Mouse (Mus musculus) kidney, adult 2 months (tissue): ENCODE data around the gene Fnbp1l. TPM values are rescaled to one million over a fixed set of nuclear protein-coding genes. Genes with fewer than 3 reads are reported as not detected.

Source experiments
- DNase-seq: peaks from one replicate; pipeline ENCODE4 v3.0.0; 2021
- H3K27ac ChIP-seq: fragments of 200-500 bp; 2 replicates; pipeline ENCODE4 v1.5.1; 2012; ENCODE audit warnings: low read depth, low read length, control low read depth, inconsistent platforms; ENCODE audit not compliant: insufficient read depth
- H3K27me3 ChIP-seq: fragments of 200-500 bp; replicated peaks from 2 replicates; pipeline ENCODE4 v1.6.1; 2012; ENCODE audit warnings: mild to moderate bottlenecking, moderate library complexity, low read length, inconsistent platforms; ENCODE audit not compliant: control insufficient read depth, insufficient read depth
- H3K36me3 ChIP-seq: fragments of 200-500 bp; 2 replicates; pipeline ENCODE4 v1.6.1; 2012; ENCODE audit warnings: mild to moderate bottlenecking, moderate library complexity, low read length, inconsistent platforms; ENCODE audit not compliant: control insufficient read depth, insufficient read depth
- H3K4me1 ChIP-seq: fragments of 200-500 bp; 2 replicates; pipeline ENCODE4 v1.6.1; 2011; ENCODE audit warnings: low read length; ENCODE audit not compliant: control insufficient read depth, insufficient read depth
- H3K4me3 ChIP-seq: fragments of 200-500 bp; 2 replicates; pipeline ENCODE4 v1.5.1; 2011; ENCODE audit warnings: mild to moderate bottlenecking, low read depth, low read length, control low read depth; ENCODE audit not compliant: insufficient read depth
- CTCF ChIP-seq: fragments of 200-500 bp; conservative IDR thresholded peaks from 2 replicates; pipeline ENCODE4 v1.5.1; 2011; ENCODE audit warnings: low read depth, mild to moderate bottlenecking, control low read depth, low read length, moderate library complexity, mixed read lengths; ENCODE audit not compliant: insufficient read depth, insufficient read length
- POLR2A ChIP-seq: fragments of 200-500 bp; IDR thresholded peaks from one replicate; pipeline ENCODE4 v1.6.1; 2011; ENCODE audit warnings: low read depth, low read length, control low read depth
- WGBS: fragments of 180-500 bp; shearing (Covaris S2); methylation state at CpG from one replicate; pipeline ENCODE4 v1.1.7; 2018; 5-methylcytosine and 5-hydroxymethylcytosine counted together
- polyA plus RNA-seq: library from polyadenylated mRNA; depleted of rRNA; stranded (reverse); fragments of >200 nt; gene quantifications from 2 replicates; pipeline ENCODE4 v1.2.3, GENCODE M21; 2012

Fnbp1l gene
- polyA plus RNA-seq, 1 experiment, result 23.0 TPM

- Histone ChIP-seq H3K27me3 (no peaks in the 10 kb centered on the region), H3K4me1 (peaks cover 3% of the 10 kb centered on the region; the same call in 1 of the 2 replicates), H3K27ac (no peak overlapping the region), H3K4me3 (no peak overlapping the region), H3K36me3 (no peaks in the 10 kb centered on the region)
- no peak for DNase-seq
- 63% methylated on average over 10 of the region's 10 CpGs for WGBS
- TF ChIP-seq POLR2A, result no peak
- no peak for TF ChIP-seq CTCF
These were observed 13.3 kb downstream of the Fnbp1l start for GRCm38 (mm10) chr3:122606105-122606801.

GRCm38 (mm10) chr3:122603229-122603628, 16.3 kb downstream of the Fnbp1l start:
- H3K4me1 ChIP-seq, result peaks cover 10% of the 10 kb centered on the region; the same call in 1 of the 2 replicates
- no peak overlapping the region for H3K4me3 ChIP-seq
- no peak overlapping the region for H3K27ac ChIP-seq
- no peaks in the 10 kb centered on the region for H3K36me3 ChIP-seq
- TF ChIP-seq CTCF (no peak), POLR2A (no peak)
- no peaks in the 10 kb centered on the region for H3K27me3 ChIP-seq
- DNase-seq, result peak; percentile 63
- WGBS, result 61% methylated on average over 4 of the region's 4 CpGs

- H3K4me3 ChIP-seq, result no peak overlapping the region
- DNase-seq, result peak; percentile 46
- 98% methylated on average over 1 of the region's 1 CpGs for WGBS
- H3K27me3 ChIP-seq, result no peaks in the 10 kb centered on the region
- no peaks in the 10 kb centered on the region for H3K36me3 ChIP-seq
- H3K4me1 ChIP-seq, result peaks cover 10% of the 10 kb centered on the region; the same call in 1 of the 2 replicates
- no peak overlapping the region for H3K27ac ChIP-seq
- no peak for TF ChIP-seq CTCF
- no peak for TF ChIP-seq POLR2A
These were observed 17.1 kb downstream of the Fnbp1l start for GRCm38 (mm10) chr3:122602370-122602769.

- no peak for DNase-seq
- TF ChIP-seq POLR2A (no peak), CTCF (no peak)
- peaks cover 7% of the 10 kb centered on the region; the same call in 1 of the 2 replicates for H3K4me1 ChIP-seq
- H3K4me3 ChIP-seq, result no peak overlapping the region
- H3K27me3 ChIP-seq, result no peaks in the 10 kb centered on the region
- no peak overlapping the region for H3K27ac ChIP-seq
- H3K36me3 ChIP-seq, result no peaks in the 10 kb centered on the region
- 75% methylated on average over 4 of the region's 4 CpGs for WGBS
These were observed 20.2 kb downstream of the Fnbp1l start for GRCm38 (mm10) chr3:122599291-122599690.

GRCm38 (mm10) chr3:122590804-122591203, 28.7 kb downstream of the Fnbp1l start:
- H3K27ac ChIP-seq, result peak overlapping the region; percentile 12
- 86% methylated on average over 5 of the region's 5 CpGs for WGBS

GRCm38 (mm10) chr3:122590346-122590745, 29.2 kb downstream of the Fnbp1l start:
- DNase-seq, result no peak
- H3K4me1 ChIP-seq, result peaks cover 34% of the 10 kb centered on the region
- peak overlapping the region; percentile 27; the same call in 1 of the 2 replicates for H3K27ac ChIP-seq
- H3K4me3 ChIP-seq, result no peak overlapping the region
- H3K27me3 ChIP-seq, result no peaks in the 10 kb centered on the region
- TF ChIP-seq POLR2A (no peak), CTCF (no peak)
- no peaks in the 10 kb centered on the region for H3K36me3 ChIP-seq
- 54% methylated on average over 4 of the region's 4 CpGs for WGBS

More at GRCm38 (mm10) chr3:122590804-122591203, 28.7 kb downstream of the Fnbp1l start:
- Histone ChIP-seq H3K4me1 (peaks cover 34% of the 10 kb centered on the region), H3K27me3 (no peaks in the 10 kb centered on the region), H3K36me3 (no peaks in the 10 kb centered on the region), H3K4me3 (no peak overlapping the region)
- no peak for TF ChIP-seq CTCF
- no peak for TF ChIP-seq POLR2A
- DNase-seq, result no peak

- peaks cover 32% of the 10 kb centered on the region for H3K4me1 ChIP-seq
- H3K36me3 ChIP-seq, result no peaks in the 10 kb centered on the region
- DNase-seq, result peak; percentile 59
- TF ChIP-seq CTCF, result no peak
- TF ChIP-seq POLR2A, result no peak
- H3K27me3 ChIP-seq, result no peaks in the 10 kb centered on the region
- H3K27ac ChIP-seq, result peak overlapping the region; percentile 54
- H3K4me3 ChIP-seq, result no peak overlapping the region
- 24% methylated on average over 3 of the region's 3 CpGs for WGBS
These were observed 32.4 kb downstream of the Fnbp1l start for GRCm38 (mm10) chr3:122586918-122587641.
